Mouse (Mus musculus) left cerebral cortex, adult 18-20 months (tissue): ENCODE measurements around the gene Draxin. TPM values are rescaled to one million over a fixed set of nuclear protein-coding genes. Genes with fewer than 3 reads are reported as not detected.
A peak's percentile ranks its signal among the peaks of the same experiment; 100 is the strongest.
"Not testable (repeated sequence)": the region's sequence is repeated elsewhere in the genome, so short reads cannot be mapped to it uniquely, and the experiment has no call there.

Source experiments
- DNase-seq, 2 experiments: peaks; one replicate each; pipeline ENCODE4 v3.0.0; 2021 to 2022; ENCODE audit warnings: low spot score in 2 of 2, mixed read lengths in 1 of 2
- long read RNA-seq, 2 experiments: library from polyadenylated mRNA; stranded (forward); transcript quantifications; one replicate each; pipeline ENCODE4 v2.0.0; 2021
- total RNA-seq, 2 experiments: library from RNA; stranded (reverse); gene quantifications; 2 replicates each; pipeline ENCODE4 v1.2.3; 2021

Draxin gene
- total RNA-seq, result under 1 TPM; 0.19 to 0.21 TPM
- long read RNA-seq, experiment 1, result 0 reads
- long read RNA-seq, experiment 2, result 0 reads

- no peak for DNase-seq
These were observed at the start of gene Draxin for GRCm38 (mm10) chr4:148130561-148131413. Gene Draxin, minus strand, starts transcription at chr4:148130698.

DNA sequence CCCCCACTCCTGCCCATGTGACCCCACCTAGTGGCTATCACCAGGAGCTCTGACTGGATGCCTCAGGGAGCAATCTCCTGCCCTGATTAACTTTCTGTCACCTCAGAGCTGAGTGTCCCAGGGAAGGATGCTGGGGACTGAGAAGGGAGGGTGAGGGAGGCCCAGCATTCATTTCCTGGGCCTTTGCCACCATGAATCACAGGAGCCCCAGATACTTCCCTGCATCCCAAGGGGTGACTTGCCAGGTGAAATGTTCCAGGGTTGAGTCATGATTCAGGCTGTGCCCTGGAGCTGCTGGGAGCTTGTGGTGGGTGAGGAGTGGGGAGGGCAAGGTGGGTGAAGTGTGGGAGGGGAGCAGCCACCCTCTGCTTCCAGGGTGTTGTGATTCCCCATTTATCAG, 47.2 kb upstream of the Draxin start:
- DNase-seq, result no peak

DNA sequence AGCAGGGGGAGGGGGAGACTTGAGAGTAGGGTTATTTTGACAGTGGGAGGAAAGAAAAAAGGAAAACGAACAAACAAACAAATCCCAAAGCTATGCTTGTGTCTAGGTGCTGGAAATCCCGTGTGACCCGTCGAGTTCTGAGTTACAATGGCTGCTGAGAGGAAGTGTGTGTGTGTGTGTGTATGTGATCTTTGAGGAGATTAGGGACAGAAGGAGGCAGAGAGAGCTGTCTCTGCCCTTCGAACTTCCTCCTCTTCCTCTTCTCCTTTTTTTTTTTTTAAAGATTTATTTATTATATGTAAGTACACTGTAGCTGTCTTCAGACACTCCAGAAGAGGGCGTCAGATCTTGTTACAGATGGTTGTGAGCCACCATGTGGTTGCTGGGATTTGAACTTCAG, 46.1 kb upstream of the Draxin start:
- not testable (repeated sequence) for DNase-seq

GRCm38 (mm10) chr4:148174495-148174862, 44.0 kb upstream of the Draxin start:
- DNase-seq, result no peak

- DNase-seq, result peak; percentile 61 to 73
These were observed 43.5 kb upstream of the Draxin start for GRCm38 (mm10) chr4:148173811-148174494.

DNA sequence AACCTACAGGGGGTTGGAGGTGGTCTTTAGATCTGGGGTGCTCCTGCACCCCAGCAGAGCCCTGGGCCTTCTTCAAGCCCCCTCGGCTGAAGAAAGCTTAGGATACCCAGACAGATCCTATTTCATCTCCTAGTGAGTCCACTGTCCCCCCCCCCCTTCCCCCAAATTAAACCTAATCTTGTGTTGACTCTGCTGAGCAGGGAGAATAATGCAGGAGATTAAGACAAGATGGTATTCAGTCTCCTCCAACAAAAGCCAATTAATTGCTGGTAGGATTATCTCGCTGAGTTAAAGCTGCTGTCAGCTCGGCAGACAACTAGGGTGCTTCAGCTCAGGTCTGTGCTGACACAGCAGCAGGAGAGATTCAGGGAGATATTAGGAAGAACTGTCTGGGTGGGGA, 40.8 kb upstream of the Draxin start:
- no peak for DNase-seq

DNA sequence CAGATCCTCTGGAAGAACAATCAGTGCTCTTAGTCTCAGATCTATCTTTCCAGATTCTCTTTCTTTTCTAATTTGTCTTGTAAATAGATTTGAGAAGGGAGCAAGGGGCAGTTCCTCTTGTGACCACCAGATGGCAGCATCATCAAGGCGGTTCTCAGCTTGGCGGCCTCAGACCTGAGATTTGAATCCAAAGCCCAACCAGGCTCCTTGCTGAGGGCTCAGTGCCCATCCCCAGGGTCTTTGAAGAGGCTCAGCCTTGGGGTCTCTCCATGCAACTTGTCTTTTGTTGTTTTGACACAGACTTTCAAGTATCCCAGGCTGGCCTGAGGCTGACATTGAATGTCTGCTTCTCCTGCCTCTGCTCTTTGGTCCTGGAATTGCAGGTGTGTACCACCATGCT, 40.3 kb upstream of the Draxin start:
- DNase-seq, result peak; percentile 57 to 70

GRCm38 (mm10) chr4:148169586-148169985, 39.1 kb upstream of the Draxin start:
- no peak for DNase-seq

GRCm38 (mm10) chr4:148168287-148168686, 37.8 kb upstream of the Draxin start:
- DNase-seq, result peak; percentile 59 to 71

- peak; percentile 59 to 83 for DNase-seq
These were observed 36.5 kb upstream of the Draxin start for GRCm38 (mm10) chr4:148166986-148167385.

DNA sequence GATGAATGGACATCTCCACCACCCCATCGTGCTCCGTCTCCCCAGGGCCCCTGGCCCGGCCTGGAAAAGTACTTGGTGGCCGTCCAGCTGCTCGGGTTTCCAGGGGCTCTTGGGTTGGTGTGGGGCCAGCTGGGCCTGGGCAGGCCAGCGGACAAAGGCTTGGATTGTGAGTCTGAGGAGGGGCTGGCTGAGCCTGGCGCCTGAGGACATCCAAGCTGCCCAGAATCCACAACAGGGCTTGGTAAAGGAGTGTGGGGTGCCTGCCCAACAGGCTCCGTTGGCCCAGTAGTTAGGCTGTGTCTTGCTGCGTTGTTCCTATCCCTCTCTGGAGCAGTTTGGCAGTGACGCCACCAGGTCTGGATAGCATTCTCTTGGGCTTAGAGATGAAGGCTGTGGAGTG, 35.9 kb upstream of the Draxin start:
- DNase-seq, result peak; percentile 69 to 73

DNA sequence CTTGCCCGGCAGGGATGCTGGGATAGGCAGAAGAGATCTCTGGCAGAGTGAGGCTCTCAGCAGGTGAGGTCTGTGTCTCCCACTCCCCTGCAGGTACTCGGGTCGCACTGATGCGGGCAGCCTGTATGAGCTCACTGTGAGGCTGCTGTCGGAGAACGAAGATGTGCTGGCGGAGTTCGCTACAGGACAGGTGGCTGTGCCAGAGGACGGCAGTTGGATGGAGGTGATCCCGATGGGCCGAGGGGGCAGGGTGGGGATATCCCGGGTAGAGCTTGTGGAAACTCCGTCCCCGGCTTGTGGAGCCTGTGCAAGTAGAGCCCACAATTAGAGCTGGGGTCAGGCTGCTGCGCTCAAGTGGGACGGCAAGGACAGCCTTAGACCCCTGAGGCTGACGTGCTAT, 35.1 kb upstream of the Draxin start:
- no peak for DNase-seq

DNA sequence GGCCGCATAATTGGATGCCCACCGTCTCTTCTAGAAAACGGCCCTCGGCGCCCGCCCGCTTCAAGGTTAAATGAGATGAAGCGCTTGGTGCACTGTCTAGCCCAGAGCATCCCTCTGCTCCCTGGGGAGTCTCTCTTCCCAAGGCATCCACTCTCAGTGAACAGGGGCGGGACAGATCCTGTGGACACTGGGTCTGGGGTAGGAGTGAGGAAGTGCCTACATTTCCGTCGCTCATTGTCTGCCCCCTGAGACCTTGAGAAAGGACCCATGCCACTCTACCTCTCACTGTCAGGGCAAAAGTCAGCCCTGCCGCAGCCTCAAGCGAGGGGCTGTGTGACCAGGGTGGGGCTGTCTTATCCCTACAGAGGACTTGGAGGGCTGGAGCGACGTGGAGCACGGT, 34.0 kb upstream of the Draxin start:
- no peak for DNase-seq

DNA sequence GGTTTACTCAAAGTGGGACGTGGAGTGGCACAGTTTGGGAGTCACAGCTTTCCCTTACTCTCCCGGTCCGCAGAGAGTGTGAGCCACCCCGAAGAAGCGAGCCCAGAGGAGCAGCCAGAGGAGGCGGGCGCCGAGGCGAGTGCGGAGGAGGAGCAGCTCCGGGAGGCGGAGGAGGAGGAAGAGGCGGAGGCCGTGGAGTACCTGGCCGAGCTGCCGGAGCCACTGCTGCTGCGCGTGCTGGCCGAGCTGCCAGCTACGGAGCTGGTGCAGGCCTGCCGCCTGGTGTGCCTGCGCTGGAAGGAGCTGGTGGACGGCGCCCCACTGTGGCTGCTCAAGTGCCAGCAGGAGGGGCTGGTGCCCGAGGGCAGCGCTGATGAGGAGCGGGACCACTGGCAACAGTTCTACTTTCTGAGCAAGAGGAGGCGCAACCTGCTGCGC, 33.5 kb upstream of the Draxin start:
- peak; percentile 77 to 81 for DNase-seq

DNA sequence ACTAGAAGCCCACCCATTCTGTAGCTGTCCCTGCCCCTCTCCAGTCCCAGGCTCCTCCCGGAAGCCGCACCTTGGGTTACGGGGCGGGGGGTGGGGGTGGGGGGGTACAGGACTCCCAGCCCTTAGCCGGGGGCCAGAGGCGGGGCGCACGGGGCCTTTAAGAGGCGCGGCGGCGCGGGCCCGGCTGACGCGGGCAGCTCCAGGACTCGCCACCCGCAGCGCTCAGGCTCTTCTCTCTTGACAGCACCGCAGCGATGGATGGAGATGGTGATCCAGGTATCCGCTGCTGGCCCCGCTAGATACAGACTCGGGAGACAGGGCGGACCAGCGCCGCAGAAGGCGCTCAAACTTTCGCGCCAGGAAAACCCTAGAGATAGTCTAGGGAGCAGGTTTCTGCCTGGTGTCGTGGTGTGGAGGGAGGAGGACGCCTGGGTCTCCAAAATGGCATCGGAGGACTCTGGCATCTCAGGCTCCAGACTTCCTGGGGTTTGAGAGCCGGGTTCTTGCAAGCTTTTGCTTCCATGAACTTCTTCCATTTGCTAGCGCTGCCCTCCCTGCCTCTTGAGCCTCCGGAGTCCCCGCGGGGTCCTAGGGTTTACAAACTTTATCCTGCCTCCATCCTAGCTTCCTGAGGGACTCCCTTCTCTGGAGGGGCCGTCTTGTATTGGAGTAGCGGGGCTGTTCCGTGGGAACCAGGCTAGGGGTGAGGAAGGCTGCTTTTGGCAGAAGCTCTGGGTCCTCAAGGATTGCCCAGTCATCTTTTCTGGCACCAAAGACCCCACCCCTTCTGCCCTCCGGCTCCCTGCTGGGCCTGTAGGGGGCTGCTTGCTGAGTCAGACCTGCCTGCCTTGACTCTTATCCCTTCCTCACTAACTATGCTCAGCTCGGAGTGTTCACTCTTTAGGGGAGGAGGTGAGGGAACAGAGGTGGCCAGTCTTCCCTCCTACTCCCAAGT, 30.2 kb upstream of the Draxin start, which contains the start of the genes Fbxo44 and Fbxo2:
TSS of gene Fbxo44 (minus strand) at position 47 of the 955 bp plus-strand sequence.
TSS of gene Fbxo2 (plus strand) at position 186 of the 955 bp plus-strand sequence.
- peak; percentile 55 to 73 for DNase-seq

- DNase-seq, result peak; percentile 98
These were observed 29.3 kb upstream of the Draxin start for GRCm38 (mm10) chr4:148159544-148160435.

DNA sequence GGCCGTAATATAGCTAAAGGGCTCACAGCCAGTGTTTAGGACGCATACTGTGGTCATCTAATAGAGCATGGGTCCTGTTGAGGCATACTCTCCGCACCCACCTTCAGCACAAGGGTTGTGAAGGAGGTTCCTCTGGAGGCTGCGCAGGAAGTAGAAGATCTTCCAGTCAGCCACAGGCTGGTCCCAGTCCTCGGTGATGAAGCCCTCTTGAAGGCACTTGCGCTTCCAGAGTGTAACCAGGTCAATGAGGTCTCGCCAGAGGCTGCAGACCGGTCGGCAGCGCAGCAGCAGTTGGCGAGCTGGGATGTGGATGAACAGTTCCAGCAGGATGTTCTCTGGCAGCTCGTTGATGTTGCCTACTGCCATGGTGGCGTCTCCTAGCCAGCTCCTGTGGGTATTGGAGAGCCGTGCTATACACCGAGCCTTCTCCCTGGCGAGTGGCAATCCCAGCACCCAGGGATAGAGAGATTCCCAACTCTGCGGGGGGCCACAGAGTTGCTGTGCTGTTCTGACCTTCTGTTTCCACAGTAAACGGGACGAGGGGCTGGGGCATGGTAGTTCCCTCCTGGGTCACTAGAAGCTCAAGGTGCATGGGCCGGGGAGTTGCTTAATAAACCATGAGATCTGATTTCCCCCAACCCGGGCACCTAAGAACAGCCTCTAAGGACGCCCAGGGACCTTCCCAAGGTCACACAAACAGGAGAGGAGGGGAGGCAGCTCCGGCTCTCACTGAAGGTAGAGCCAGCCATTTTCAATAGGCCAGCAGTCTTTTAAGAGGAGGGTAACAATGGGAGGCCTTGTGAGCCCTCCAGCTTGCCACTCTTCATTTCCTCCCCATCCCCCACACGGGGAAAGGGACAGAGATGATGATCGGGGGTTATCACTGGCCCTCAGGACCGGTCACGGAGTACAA, 28.2 kb upstream of the Draxin start:
- peak; percentile 46 to 50 for DNase-seq

DNA sequence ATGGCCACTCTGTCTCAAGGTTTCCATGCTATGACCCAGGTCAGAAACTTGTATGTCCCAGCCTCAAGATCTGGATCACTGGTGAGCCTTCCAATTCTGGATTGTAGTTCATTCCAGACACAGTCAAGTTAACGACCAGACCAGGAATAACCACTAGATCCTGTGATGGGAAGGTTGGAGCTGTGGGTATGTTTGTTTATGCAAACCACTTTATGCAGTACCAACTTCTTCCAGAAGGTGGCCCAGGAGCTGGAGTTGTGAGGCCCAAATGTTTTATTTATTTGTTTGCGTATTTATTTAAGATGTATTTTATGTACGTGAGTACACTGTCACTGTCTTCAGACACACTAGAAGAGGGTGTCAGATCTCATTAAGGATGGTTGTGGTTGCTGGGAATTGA, 24.5 kb upstream of the Draxin start:
- DNase-seq, result peak in 1 of 2 experiments; percentile 72

GRCm38 (mm10) chr4:148154006-148154405, 23.5 kb upstream of the Draxin start:
- DNase-seq, result no peak
